23 mouse cellular contexts compared by ENCODE assay signal in the genomic region with DNA sequence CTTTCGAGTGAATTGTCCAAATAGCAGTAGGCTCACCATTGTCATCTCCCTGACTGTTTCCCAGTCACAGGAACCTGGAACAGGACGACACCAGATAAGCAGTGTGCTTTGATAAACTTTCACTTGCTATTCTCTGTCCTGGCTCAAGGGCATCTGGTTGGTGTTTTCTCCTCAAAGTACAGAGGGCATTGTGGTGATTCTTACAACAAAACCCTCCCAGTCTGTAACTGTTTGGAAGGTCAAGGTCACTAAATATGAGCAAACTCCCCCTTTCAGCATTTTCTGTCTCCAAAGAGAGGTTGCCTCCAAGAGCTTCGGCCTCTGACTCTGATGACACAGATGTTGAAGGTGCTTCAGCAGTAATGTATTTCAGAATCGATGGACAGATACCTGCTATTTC. TPM values are rescaled to one million over a fixed set of nuclear protein-coding genes. Genes with fewer than 3 reads are reported as not detected.
A peak's percentile ranks its signal among the peaks of the same experiment; 100 is the strongest.
DNase-seq lines count a peak whose midpoint lies in the region; ATAC-seq and TF ChIP-seq lines count a peak whose summit lies in the region.
"Had no signal": no experiment of that assay in that cellular context is flagged by ENCODE, and none has a peak within 500 bp of the region (broad histone marks: within the 10 kb centered on the region; RNA-seq: fewer than 3 reads in every experiment).

No protein-coding gene starts in this region.

- peak; percentile 78 for DNase-seq in heart, adult 11 months
- DNase-seq in heart, postnatal 14 days, result no peak
- no peak for DNase-seq in heart, postnatal 10 days
- peak; percentile 68 for DNase-seq in liver, adult 2 months (ENCODE audit: extremely low read depth, low read depth, low spot score)
- no peak for DNase-seq in liver
- DNase-seq: adrenal gland, adult 8-10 months; adrenal gland, postnatal 25 days; cerebellum, adult 18-20 months; cerebellum, adult 9-10 months; cerebellum, postnatal 14 days; gastrocnemius, postnatal 25 days; kidney, adult 11 months; kidney, adult 8-10 months had no signal

- H3K9me3 ChIP-seq in heart, embryonic 13.5 days, result 0 out of 2 replicates have a peak, but pooled peaks cover 5% of the 10 kb centered on the region
- H3K9me3 ChIP-seq: forebrain, embryonic 10.5 days; forebrain, embryonic 15.5 days; heart, embryonic 15.5 days; hindbrain, embryonic 10.5 days; hindbrain, embryonic 13.5 days; intestine, embryonic 15.5 days had no signal

- no peak overlapping the region for H3K4me2 ChIP-seq in heart, embryonic 13.5 days
- H3K4me2 ChIP-seq: forebrain, embryonic 15.5 days; heart, embryonic 15.5 days; hindbrain, embryonic 13.5 days; intestine, embryonic 15.5 days had no signal

- no peak for ATAC-seq in heart, embryonic 13.5 days (ENCODE audit: extremely low read depth, insufficient number of reproducible peaks, low FRiP score, low TSS enrichment)
- ATAC-seq: CD4-positive, CD25-positive, alpha-beta regulatory T cell, adult 4 months; forebrain, embryonic 15.5 days; hindbrain, embryonic 16.5 days; intestine, embryonic 15.5 days had no signal

- no peak overlapping the region for H3K4me3 ChIP-seq in heart, embryonic 13.5 days
- H3K4me3 ChIP-seq in liver, adult 2 months (ENCODE audit: insufficient read depth, low read depth, low read length), result no peak overlapping the region
- H3K4me3 ChIP-seq: forebrain, embryonic 10.5 days; forebrain, embryonic 15.5 days; heart, embryonic 15.5 days; hindbrain, embryonic 10.5 days; hindbrain, embryonic 13.5 days; intestine, embryonic 15.5 days had no signal

- H3K27ac ChIP-seq in heart, embryonic 13.5 days (replicated peaks), result peak overlapping the region; percentile 54
- no peak overlapping the region for H3K27ac ChIP-seq in liver, adult 2 months (replicated peaks; ENCODE audit: insufficient read depth, low read depth, low read length)
- H3K27ac ChIP-seq: forebrain, embryonic 10.5 days; forebrain, embryonic 15.5 days; heart, embryonic 15.5 days; hindbrain, embryonic 10.5 days; hindbrain, embryonic 13.5 days; intestine, embryonic 15.5 days had no signal

- TF ChIP-seq CTCF in liver, adult 2 months (IDR thresholded peaks at IDR 0.05; ENCODE audit: low read depth, low read length), result no peak

- peaks cover 81% of the 10 kb centered on the region for H3K4me1 ChIP-seq in heart, embryonic 13.5 days
- H3K4me1 ChIP-seq in liver, adult 2 months (ENCODE audit: control insufficient read depth, insufficient read depth, low read length), result peaks cover 24% of the 10 kb centered on the region
- H3K4me1 ChIP-seq: hindbrain, embryonic 10.5 days had no signal

- H3K36me3 ChIP-seq in heart, embryonic 13.5 days, result no peaks in the 10 kb centered on the region
- H3K36me3 ChIP-seq in liver, adult 2 months (ENCODE audit: control insufficient read depth, insufficient read depth, low read length), result no peaks in the 10 kb centered on the region
- H3K36me3 ChIP-seq: forebrain, embryonic 10.5 days; forebrain, embryonic 15.5 days; heart, embryonic 15.5 days; hindbrain, embryonic 10.5 days; hindbrain, embryonic 13.5 days; intestine, embryonic 15.5 days had no signal

- intact Hi-C loops in heart, postnatal 14 days (cut with DNase I), result no loop called here
- intact Hi-C loops in heart, postnatal 10 days (cut with DNase I), result no loop called here

- H3K9ac ChIP-seq in heart, embryonic 13.5 days, result no peak overlapping the region
- no peak overlapping the region for H3K9ac ChIP-seq in liver, adult 2 months (ENCODE audit: low read depth, low read length)
- H3K9ac ChIP-seq: forebrain, embryonic 15.5 days; heart, embryonic 15.5 days; hindbrain, embryonic 13.5 days; intestine, embryonic 15.5 days had no signal

- WGBS in heart, embryonic 13.5 days, result 49% methylated on average over 4 of the region's 4 CpGs
- 36% methylated on average over 4 of the region's 4 CpGs for WGBS in liver, adult 2 months

- TF ChIP-seq POLR2A in liver, adult 2 months (IDR thresholded peaks at IDR 0.05; ENCODE audit: extremely low read depth, insufficient read depth, low read length), result no peak

- H3K79me2 ChIP-seq in liver, adult 2 months (ENCODE audit: control insufficient read depth, insufficient read depth, low read length), result peaks cover 11% of the 10 kb centered on the region; the same call in 1 of the 2 replicates

- H3K27me3 ChIP-seq in heart, embryonic 13.5 days (replicated peaks), result no peaks in the 10 kb centered on the region
- no peaks in the 10 kb centered on the region for H3K27me3 ChIP-seq in liver, adult 2 months (ENCODE audit: control insufficient read depth, insufficient read depth, low read length)
- H3K27me3 ChIP-seq: heart, embryonic 15.5 days; intestine, embryonic 15.5 days had no signal

RNA-seq across cellular contexts. Expression of gene Wipf3, which starts 35.5 kb away (rescaled TPM):
- 10 to 100 TPM; 20.9 to 25.7 TPM for total RNA-seq in heart, postnatal 14 days (2021)
- polyA plus RNA-seq in heart, embryonic 13.5 days (2015; fragmentation: Nextera tagmentation; extraction: Ambion mirVana), result 4.4 and 4.5 TPM in 2 replicates
- total RNA-seq in heart, postnatal 10 days (2021), result 10 to 100 TPM; 12.9 to 16.4 TPM
- 6.0 and 6.4 TPM in 2 replicates for total RNA-seq in liver, adult 2 months (2014; rRNA removed)
- 2.0 and 2.3 TPM in 2 replicates for polyA plus RNA-seq in liver, adult 2 months (2012; rRNA removed)
- total RNA-seq: MEL had no signal
- polyA plus RNA-seq: CD4-positive, CD25-positive, alpha-beta regulatory T cell, adult 4 months had no signal

Comparison
In these comparisons a context has a peak if more than half of its experiments do, and no peak if none do; other contexts are left out.
1. DNase-seq: peak in heart, adult 11 months (single experiment) and liver, adult 2 months (single experiment); none in heart, postnatal 14 days (0 of 2), heart, postnatal 10 days (0 of 2) and liver (single experiment).